Comparison of ENCODE assay signal across 8 mouse cellular contexts in the genomic region with DNA sequence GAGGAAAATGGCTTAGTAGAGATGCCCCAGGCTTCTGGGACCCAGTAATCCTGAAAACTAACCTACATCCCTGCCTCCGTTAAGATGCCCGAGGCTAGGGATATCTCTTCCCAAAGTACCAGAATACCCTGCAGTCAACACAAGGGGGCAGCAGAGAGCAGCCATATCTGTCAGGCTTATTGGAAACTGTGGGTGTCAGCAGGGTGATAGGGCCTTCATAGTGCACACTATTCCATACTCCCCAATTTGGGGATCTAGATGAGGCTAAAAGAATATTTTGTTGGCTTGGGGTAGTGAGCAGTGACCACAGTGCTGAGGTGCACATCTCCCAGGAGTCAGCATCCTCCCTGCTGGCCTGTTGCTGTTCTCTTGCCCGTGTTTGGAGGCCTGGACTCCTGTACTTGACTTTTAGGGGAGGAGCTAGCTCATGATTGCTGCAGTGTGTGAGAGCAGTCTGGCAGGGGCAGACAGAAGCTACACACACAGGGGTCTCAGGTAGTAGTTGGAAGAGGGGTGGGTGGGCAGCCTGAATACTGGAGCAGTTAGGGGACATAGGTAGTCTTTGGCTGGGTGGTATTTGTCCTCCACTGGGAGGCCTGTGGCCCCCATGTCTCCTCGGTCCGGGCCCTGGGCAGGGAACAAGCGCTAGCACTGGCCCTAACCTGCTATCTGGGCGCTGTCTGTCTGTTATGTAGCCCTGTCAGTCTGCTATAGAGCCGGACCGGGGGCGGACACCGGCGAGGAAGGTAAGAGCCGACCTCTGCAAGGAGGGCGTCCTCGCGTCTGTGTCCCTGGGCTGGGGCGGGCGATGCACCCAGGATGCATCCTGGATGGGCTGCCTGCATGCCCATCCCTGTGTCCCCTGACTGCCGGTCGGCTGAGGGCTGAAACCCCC. TPM values are rescaled to one million over a fixed set of nuclear protein-coding genes. Genes with fewer than 3 reads are reported as not detected.
DNase-seq lines count a peak whose midpoint lies in the region; ATAC-seq and TF ChIP-seq lines count a peak whose summit lies in the region.

No protein-coding gene starts in this region.

- DNase-seq in MEL (ENCODE audit: low read depth, low spot score), result peak; percentile 90
- peak; percentile 65 for DNase-seq in c-Kit-positive CD71-negative TER-119-negative erythroid progenitor cells, embryonic 14.5 days (ENCODE audit: low read depth)
- DNase-seq in forebrain, embryonic 11.5 days (ENCODE audit: low spot score), result peak; percentile 91
- DNase-seq in heart, postnatal 0 days (ENCODE audit: low spot score), result peak; percentile 71
- DNase-seq in kidney, postnatal 25 days, result peak; percentile 76 to 90
- DNase-seq in liver, postnatal 0 days, result peak; percentile 87
- peak; percentile 87 for DNase-seq in thymus, postnatal 4 days

- peaks cover 0 to 68% of the 10 kb centered on the region in 2 experiments; a peak in 2 of 4 replicates for H3K36me3 ChIP-seq in MEL (ENCODE audit: control insufficient read depth in 1 of 2, insufficient read depth in 2 of 2, low read length in 2 of 2)
- H3K36me3 ChIP-seq in forebrain, embryonic 11.5 days (ENCODE audit: control insufficient read depth, insufficient read depth, low read length), result peaks cover 21% of the 10 kb centered on the region
- peaks cover 70% of the 10 kb centered on the region for H3K36me3 ChIP-seq in heart, postnatal 0 days (replicated peaks; ENCODE audit: control insufficient read depth, insufficient read depth, low read length)
- peaks cover 68% of the 10 kb centered on the region for H3K36me3 ChIP-seq in liver, postnatal 0 days (replicated peaks; ENCODE audit: insufficient read depth, low read length)
- peaks cover 48% of the 10 kb centered on the region for H3K36me3 ChIP-seq in neural tube, embryonic 14.5 days (ENCODE audit: control insufficient read depth, insufficient read depth, low read length)

- TF ChIP-seq CTCF in MEL (IDR thresholded peaks at IDR 0.05 in 2 of 3, conservative IDR thresholded peaks at IDR 0.05 in 1 of 3; ENCODE audit: control insufficient read depth in 1 of 3, insufficient read depth in 1 of 3, low read depth in 2 of 3, low read length in 3 of 3, poor library complexity in 1 of 3, severe bottlenecking in 1 of 3), result peak in 2 of 3 experiments; percentile 99 to 100; a peak in 4 of 6 replicates
- TF ChIP-seq CTCF in heart, postnatal 0 days (IDR thresholded peaks at IDR 0.05; ENCODE audit: low read depth), result peak; percentile 96
- TF ChIP-seq CTCF in liver, postnatal 0 days (IDR thresholded peaks at IDR 0.05; ENCODE audit: low read depth), result peak; percentile 98

- H3K9me3 ChIP-seq in MEL (replicated peaks; ENCODE audit: insufficient read depth, low read length), result no peaks in the 10 kb centered on the region
- H3K9me3 ChIP-seq in forebrain, embryonic 11.5 days (ENCODE audit: control insufficient read depth, low read length), result no peaks in the 10 kb centered on the region
- no peaks in the 10 kb centered on the region for H3K9me3 ChIP-seq in heart, postnatal 0 days (replicated peaks; ENCODE audit: control insufficient read depth, low read length)
- H3K9me3 ChIP-seq in liver, postnatal 0 days (ENCODE audit: low read length), result no peaks in the 10 kb centered on the region
- no peaks in the 10 kb centered on the region for H3K9me3 ChIP-seq in neural tube, embryonic 14.5 days (ENCODE audit: control insufficient read depth, low read length)

- TF ChIP-seq EP300 in MEL (IDR thresholded peaks at IDR 0.05; ENCODE audit: low read depth in 1 of 2, low read length in 2 of 2), result no peak
- TF ChIP-seq EP300 in heart, postnatal 0 days (IDR thresholded peaks at IDR 0.05; ENCODE audit: low read depth), result no peak
- no peak for TF ChIP-seq EP300 in liver, postnatal 0 days (IDR thresholded peaks at IDR 0.05; ENCODE audit: low read depth)

- H3K79me2 ChIP-seq in MEL (ENCODE audit: control insufficient read depth, insufficient read depth, low read length, poor library complexity), result no peaks in the 10 kb centered on the region

- no peak overlapping the region for H3K4me3 ChIP-seq in MEL (ENCODE audit: control insufficient read depth in 1 of 2, insufficient read depth in 1 of 2, low read depth in 2 of 2, low read length in 2 of 2)
- no peak overlapping the region for H3K4me3 ChIP-seq in forebrain, embryonic 11.5 days (ENCODE audit: low read depth, low read length)
- H3K4me3 ChIP-seq in heart, postnatal 0 days (ENCODE audit: low read depth, low read length), result no peak overlapping the region
- no peak overlapping the region for H3K4me3 ChIP-seq in liver, postnatal 0 days (ENCODE audit: low read depth, low read length)
- no peak overlapping the region for H3K4me3 ChIP-seq in neural tube, embryonic 14.5 days (ENCODE audit: low read depth, low read length)

- ATAC-seq in forebrain, embryonic 11.5 days (replicated peaks; ENCODE audit: low FRiP score), result peak; percentile 69
- peak; percentile 73 for ATAC-seq in heart, postnatal 0 days (ENCODE audit: insufficient read depth, low read depth)
- peak; percentile 76 for ATAC-seq in liver, postnatal 0 days
- ATAC-seq in neural tube, embryonic 14.5 days (ENCODE audit: low read depth), result peak; percentile 60

- no peak overlapping the region for H3K9ac ChIP-seq in MEL (ENCODE audit: control insufficient read depth, low read depth, low read length, poor library complexity, severe bottlenecking)
- H3K9ac ChIP-seq in forebrain, embryonic 11.5 days (ENCODE audit: low read length), result no peak overlapping the region
- no peak overlapping the region for H3K9ac ChIP-seq in heart, postnatal 0 days (replicated peaks; ENCODE audit: low read depth, low read length)
- no peak overlapping the region for H3K9ac ChIP-seq in liver, postnatal 0 days (replicated peaks)
- no peak overlapping the region for H3K9ac ChIP-seq in neural tube, embryonic 14.5 days (replicated peaks; ENCODE audit: low read depth, low read length)

- no peak overlapping the region for H3K4me2 ChIP-seq in forebrain, embryonic 11.5 days (ENCODE audit: low read depth, low read length, severe bottlenecking)
- H3K4me2 ChIP-seq in heart, postnatal 0 days (ENCODE audit: low read depth, low read length), result no peak overlapping the region
- H3K4me2 ChIP-seq in liver, postnatal 0 days (ENCODE audit: low read depth, low read length), result no peak overlapping the region
- no peak overlapping the region for H3K4me2 ChIP-seq in neural tube, embryonic 14.5 days (ENCODE audit: low read depth, low read length)

- H3K27ac ChIP-seq in MEL (ENCODE audit: control insufficient read depth, low read depth, low read length), result no peak overlapping the region
- H3K27ac ChIP-seq in forebrain, embryonic 11.5 days (ENCODE audit: low read depth, low read length), result no peak overlapping the region
- H3K27ac ChIP-seq in heart, postnatal 0 days (ENCODE audit: low read depth), result no peak overlapping the region
- H3K27ac ChIP-seq in liver, postnatal 0 days (ENCODE audit: low read depth), result no peak overlapping the region
- no peak overlapping the region for H3K27ac ChIP-seq in neural tube, embryonic 14.5 days (ENCODE audit: low read depth, low read length)

- WGBS in forebrain, embryonic 11.5 days, result 89% methylated on average over 20 of the region's 20 CpGs
- WGBS in heart, postnatal 0 days, result 80% methylated on average over 20 of the region's 20 CpGs
- WGBS in liver, postnatal 0 days (ENCODE audit: insufficient replicate concordance), result 89% methylated on average over 20 of the region's 20 CpGs
- 86% methylated on average over 20 of the region's 20 CpGs for WGBS in neural tube, embryonic 14.5 days

- no peaks in the 10 kb centered on the region for H3K27me3 ChIP-seq in MEL (ENCODE audit: control insufficient read depth in 1 of 2, insufficient read depth in 2 of 2, low read length in 2 of 2)
- no peaks in the 10 kb centered on the region for H3K27me3 ChIP-seq in forebrain, embryonic 11.5 days (ENCODE audit: control insufficient read depth, insufficient read depth, low read length)
- no peaks in the 10 kb centered on the region for H3K27me3 ChIP-seq in heart, postnatal 0 days (ENCODE audit: control insufficient read depth, insufficient read depth, low read length)
- H3K27me3 ChIP-seq in liver, postnatal 0 days (ENCODE audit: insufficient read depth, low read length), result no peaks in the 10 kb centered on the region
- H3K27me3 ChIP-seq in neural tube, embryonic 14.5 days (ENCODE audit: control insufficient read depth, insufficient read depth, low read length), result no peaks in the 10 kb centered on the region

- no peaks in the 10 kb centered on the region for H3K4me1 ChIP-seq in MEL (ENCODE audit: control insufficient read depth in 1 of 2, insufficient read depth in 2 of 2, low read length in 2 of 2)
- H3K4me1 ChIP-seq in forebrain, embryonic 11.5 days (replicated peaks; ENCODE audit: control insufficient read depth, insufficient read depth, low read length), result no peaks in the 10 kb centered on the region
- H3K4me1 ChIP-seq in heart, postnatal 0 days (ENCODE audit: control insufficient read depth, insufficient read depth), result peaks cover 6% of the 10 kb centered on the region; the same call in 1 of the 2 replicates
- no peaks in the 10 kb centered on the region for H3K4me1 ChIP-seq in liver, postnatal 0 days (ENCODE audit: insufficient read depth)
- H3K4me1 ChIP-seq in neural tube, embryonic 14.5 days (ENCODE audit: control insufficient read depth, insufficient read depth, low read length), result no peaks in the 10 kb centered on the region

- TF ChIP-seq RAD21 in MEL (IDR thresholded peaks at IDR 0.05; ENCODE audit: low read depth, low read length), result peak; percentile 53

- peak in 1 of 2 experiments; percentile 11; a peak in 1 of 4 replicates for TF ChIP-seq POLR2A in MEL (IDR thresholded peaks at IDR 0.05; ENCODE audit: control insufficient read depth in 1 of 2, insufficient read depth in 1 of 2, low read depth in 1 of 2, low read length in 2 of 2, poor library complexity in 1 of 2)

RNA-seq across cellular contexts. Expression of a gene that starts 20.3 kb away (rescaled TPM):
- total RNA-seq in MEL (2012; rRNA removed), result 65.2 and 67.8 TPM in 2 replicates
- polyA plus RNA-seq in MEL (2012; ENCODE audit: insufficient read depth in 1 of 2, insufficient read length in 2 of 2, low read depth in 1 of 2, low replicate concordance in 2 of 2, missing spikeins in 1 of 2), result 100 to 1,000 TPM in 1 of 2 experiments, not detected in 1; 261 TPM
- 186 and 217 TPM in 2 replicates for polyA plus RNA-seq in forebrain, embryonic 11.5 days (2014; fragmentation: Nextera tagmentation; extraction: Ambion mirVana)
- total RNA-seq in heart, postnatal 0 days (2014; rRNA removed; ENCODE audit: low replicate concordance), result 1,394 and 1,556 TPM in 2 replicates
- polyA plus RNA-seq in heart, postnatal 0 days (2015; fragmentation: Nextera tagmentation; extraction: Ambion mirVana), result 2,321 and 2,395 TPM in 2 replicates
- 65.1 and 67.4 TPM in 2 replicates for polyA plus RNA-seq in liver, postnatal 0 days (2015; fragmentation: Nextera tagmentation; extraction: Ambion mirVana)
- polyA plus RNA-seq in neural tube, embryonic 14.5 days (2014; fragmentation: Nextera tagmentation; extraction: Ambion mirVana), result 239 and 300 TPM in 2 replicates

RNA-seq across cellular contexts. Expression of a gene that starts 21.7 kb away (rescaled TPM):
- 99.5 and 102 TPM in 2 replicates for total RNA-seq in MEL (2012; rRNA removed)
- 100 to 1,000 TPM in 1 of 2 experiments, 10 to 100 TPM in 1; 69.0 to 410 TPM for polyA plus RNA-seq in MEL (2012; ENCODE audit: insufficient read depth in 1 of 2, insufficient read length in 2 of 2, low read depth in 1 of 2, low replicate concordance in 2 of 2, missing spikeins in 1 of 2)
- polyA plus RNA-seq in forebrain, embryonic 11.5 days (2014; fragmentation: Nextera tagmentation; extraction: Ambion mirVana), result 25.3 and 27.7 TPM in 2 replicates
- total RNA-seq in heart, postnatal 0 days (2014; rRNA removed; ENCODE audit: low replicate concordance), result 26.3 and 32.0 TPM in 2 replicates
- 10.9 and 11.8 TPM in 2 replicates for polyA plus RNA-seq in heart, postnatal 0 days (2015; fragmentation: Nextera tagmentation; extraction: Ambion mirVana)
- 3.6 and 3.9 TPM in 2 replicates for polyA plus RNA-seq in liver, postnatal 0 days (2015; fragmentation: Nextera tagmentation; extraction: Ambion mirVana)
- polyA plus RNA-seq in neural tube, embryonic 14.5 days (2014; fragmentation: Nextera tagmentation; extraction: Ambion mirVana), result 19.2 and 19.6 TPM in 2 replicates

RNA-seq across cellular contexts. Expression of a gene that starts 26.4 kb away (rescaled TPM):
- 419 and 438 TPM in 2 replicates for total RNA-seq in MEL (2012; rRNA removed)
- polyA plus RNA-seq in MEL (2012; ENCODE audit: insufficient read depth in 1 of 2, insufficient read length in 2 of 2, low read depth in 1 of 2, low replicate concordance in 2 of 2, missing spikeins in 1 of 2), result 100 to 1,000 TPM in 1 of 2 experiments, not detected in 1; 282 TPM
- 61.3 and 66.5 TPM in 2 replicates for polyA plus RNA-seq in forebrain, embryonic 11.5 days (2014; fragmentation: Nextera tagmentation; extraction: Ambion mirVana)
- total RNA-seq in heart, postnatal 0 days (2014; rRNA removed; ENCODE audit: low replicate concordance), result 286 and 487 TPM in 2 replicates
- polyA plus RNA-seq in heart, postnatal 0 days (2015; fragmentation: Nextera tagmentation; extraction: Ambion mirVana), result 831 and 871 TPM in 2 replicates
- 174 and 181 TPM in 2 replicates for polyA plus RNA-seq in liver, postnatal 0 days (2015; fragmentation: Nextera tagmentation; extraction: Ambion mirVana)
- polyA plus RNA-seq in neural tube, embryonic 14.5 days (2014; fragmentation: Nextera tagmentation; extraction: Ambion mirVana), result 11.7 and 46.0 TPM in 2 replicates

RNA-seq across cellular contexts. Expression of a gene that starts 36.5 kb away (rescaled TPM):
- 40.6 and 50.7 TPM in 2 replicates for total RNA-seq in MEL (2012; rRNA removed)
- polyA plus RNA-seq in MEL (2012; ENCODE audit: insufficient read depth in 1 of 2, insufficient read length in 2 of 2, low read depth in 1 of 2, low replicate concordance in 2 of 2, missing spikeins in 1 of 2), result 10 to 100 TPM in 1 of 2 experiments, not detected in 1; 74.7 TPM
- polyA plus RNA-seq in forebrain, embryonic 11.5 days (2014; fragmentation: Nextera tagmentation; extraction: Ambion mirVana), result 57.2 and 58.2 TPM in 2 replicates
- total RNA-seq in heart, postnatal 0 days (2014; rRNA removed; ENCODE audit: low replicate concordance), result 6.7 and 16.5 TPM in 2 replicates
- 4.5 and 4.9 TPM in 2 replicates for polyA plus RNA-seq in heart, postnatal 0 days (2015; fragmentation: Nextera tagmentation; extraction: Ambion mirVana)
- polyA plus RNA-seq in liver, postnatal 0 days (2015; fragmentation: Nextera tagmentation; extraction: Ambion mirVana), result 3.9 and 4.6 TPM in 2 replicates
- polyA plus RNA-seq in neural tube, embryonic 14.5 days (2014; fragmentation: Nextera tagmentation; extraction: Ambion mirVana), result 12.7 and 17.5 TPM in 2 replicates

RNA-seq across cellular contexts. Expression of a gene that starts 45.5 kb away (rescaled TPM):
- 0.59 and 0.65 TPM in 2 replicates for total RNA-seq in MEL (2012; rRNA removed)
- under 1 TPM in 1 of 2 experiments, not detected in 1; 0.43 TPM for polyA plus RNA-seq in MEL (2012; ENCODE audit: insufficient read depth in 1 of 2, insufficient read length in 2 of 2, low read depth in 1 of 2, low replicate concordance in 2 of 2, missing spikeins in 1 of 2)
- not detected in 2 replicates for polyA plus RNA-seq in forebrain, embryonic 11.5 days (2014; fragmentation: Nextera tagmentation; extraction: Ambion mirVana)
- not detected in 2 replicates for total RNA-seq in heart, postnatal 0 days (2014; rRNA removed; ENCODE audit: low replicate concordance)
- not detected in 2 replicates for polyA plus RNA-seq in heart, postnatal 0 days (2015; fragmentation: Nextera tagmentation; extraction: Ambion mirVana)
- not detected in 2 replicates for polyA plus RNA-seq in liver, postnatal 0 days (2015; fragmentation: Nextera tagmentation; extraction: Ambion mirVana)
- polyA plus RNA-seq in neural tube, embryonic 14.5 days (2014; fragmentation: Nextera tagmentation; extraction: Ambion mirVana), result 0.21 and 0.36 TPM in 2 replicates
